Mouse (Mus musculus): ENCODE data around the gene Lrrc74a. TPM values are rescaled to one million over a fixed set of nuclear protein-coding genes. Genes with fewer than 3 reads are reported as not detected.
A peak's percentile ranks its signal among the peaks of the same experiment; 100 is the strongest.

Lrrc74a gene
- polyA plus RNA-seq, 1 experiment: not detected

GRCm38 (mm10) chr12:86801148-86802004, 67.2 kb downstream of the Lrrc74a start:
- no peak overlapping the region for H3K4me3 ChIP-seq (ENCODE audit: insufficient read depth, low read length)
- H3K4me1 ChIP-seq (ENCODE audit: control insufficient read depth, insufficient read depth, low read length): peaks cover 12% of the 10 kb centered on the region
- peak overlapping the region; percentile 98 for H3K27ac ChIP-seq (ENCODE audit: insufficient read depth, low read length)
- no peak for TF ChIP-seq CTCF (IDR thresholded peaks at IDR 0.05; ENCODE audit: borderline replicate concordance, insufficient read depth, low read length)
- TF ChIP-seq POLR2A (IDR thresholded peaks at IDR 0.05; ENCODE audit: low read depth, low read length): 0 out of 2 replicates have a peak, but pooled peaks have one; percentile 43

- TF ChIP-seq CTCF (IDR thresholded peaks at IDR 0.05; ENCODE audit: borderline replicate concordance, insufficient read depth, low read length): no peak
- TF ChIP-seq POLR2A (IDR thresholded peaks at IDR 0.05; ENCODE audit: low read depth, low read length): peak; percentile 52
- Histone ChIP-seq H3K4me1 (ENCODE audit: control insufficient read depth, insufficient read depth, low read length) (peaks cover 14% of the 10 kb centered on the region), H3K4me3 (ENCODE audit: insufficient read depth, low read length) (no peak overlapping the region), H3K27ac (ENCODE audit: insufficient read depth, low read length) (peak overlapping the region; percentile 98)
These were observed 68.0 kb downstream of the Lrrc74a start for GRCm38 (mm10) chr12:86802005-86802671.

GRCm38 (mm10) chr12:86802899-86803298, 68.7 kb downstream of the Lrrc74a start:
- H3K4me1 ChIP-seq (ENCODE audit: control insufficient read depth, insufficient read depth, low read length): peaks cover 14% of the 10 kb centered on the region
- H3K27ac ChIP-seq (ENCODE audit: insufficient read depth, low read length): peak overlapping the region; percentile 5; the same call in 1 of the 2 replicates
- no peak for TF ChIP-seq CTCF (IDR thresholded peaks at IDR 0.05; ENCODE audit: borderline replicate concordance, insufficient read depth, low read length)
- no peak for TF ChIP-seq POLR2A (IDR thresholded peaks at IDR 0.05; ENCODE audit: low read depth, low read length)
- H3K4me3 ChIP-seq (ENCODE audit: insufficient read depth, low read length): no peak overlapping the region

- TF ChIP-seq CTCF (IDR thresholded peaks at IDR 0.05; ENCODE audit: borderline replicate concordance, insufficient read depth, low read length) (no peak), POLR2A (IDR thresholded peaks at IDR 0.05; ENCODE audit: low read depth, low read length) (no peak)
- H3K4me3 ChIP-seq (ENCODE audit: insufficient read depth, low read length): no peak overlapping the region
- H3K4me1 ChIP-seq (ENCODE audit: control insufficient read depth, insufficient read depth, low read length): peaks cover 14% of the 10 kb centered on the region
- peak overlapping the region; percentile 8; the same call in 1 of the 2 replicates for H3K27ac ChIP-seq (ENCODE audit: insufficient read depth, low read length)
These were observed 69.6 kb downstream of the Lrrc74a start for GRCm38 (mm10) chr12:86803651-86804307.

GRCm38 (mm10) chr12:86804308-86804700, 70.1 kb downstream of the Lrrc74a start:
- Histone ChIP-seq H3K27ac (ENCODE audit: insufficient read depth, low read length) (peak overlapping the region; percentile 53), H3K4me1 (ENCODE audit: control insufficient read depth, insufficient read depth, low read length) (peaks cover 14% of the 10 kb centered on the region), H3K4me3 (ENCODE audit: insufficient read depth, low read length) (no peak overlapping the region)
- TF ChIP-seq POLR2A (IDR thresholded peaks at IDR 0.05; ENCODE audit: low read depth, low read length): no peak
- TF ChIP-seq CTCF (IDR thresholded peaks at IDR 0.05; ENCODE audit: borderline replicate concordance, insufficient read depth, low read length): no peak

- Histone ChIP-seq H3K4me3 (ENCODE audit: insufficient read depth, low read length) (no peak overlapping the region), H3K27ac (ENCODE audit: insufficient read depth, low read length) (0 out of 2 replicates have a peak overlapping the region, but pooled peaks have one; percentile 53), H3K4me1 (ENCODE audit: control insufficient read depth, insufficient read depth, low read length) (peaks cover 14% of the 10 kb centered on the region)
- TF ChIP-seq CTCF (IDR thresholded peaks at IDR 0.05; ENCODE audit: borderline replicate concordance, insufficient read depth, low read length) (no peak), POLR2A (IDR thresholded peaks at IDR 0.05; ENCODE audit: low read depth, low read length) (no peak)
These were observed 70.7 kb downstream of the Lrrc74a start for GRCm38 (mm10) chr12:86804857-86805256.

- no peak overlapping the region for H3K27ac ChIP-seq (ENCODE audit: insufficient read depth, low read length)
- peaks cover 12% of the 10 kb centered on the region for H3K4me1 ChIP-seq (ENCODE audit: control insufficient read depth, insufficient read depth, low read length)
- no peak overlapping the region for H3K4me3 ChIP-seq (ENCODE audit: insufficient read depth, low read length)
- no peak for TF ChIP-seq CTCF (IDR thresholded peaks at IDR 0.05; ENCODE audit: borderline replicate concordance, insufficient read depth, low read length)
- no peak for TF ChIP-seq POLR2A (IDR thresholded peaks at IDR 0.05; ENCODE audit: low read depth, low read length)
These were observed 71.1 kb downstream of the Lrrc74a start for GRCm38 (mm10) chr12:86805315-86805714.

GRCm38 (mm10) chr12:86806031-86806922, 72.1 kb downstream of the Lrrc74a start:
- Histone ChIP-seq H3K27ac (ENCODE audit: insufficient read depth, low read length) (no peak overlapping the region), H3K4me3 (ENCODE audit: insufficient read depth, low read length) (no peak overlapping the region), H3K4me1 (ENCODE audit: control insufficient read depth, insufficient read depth, low read length) (peaks cover 11% of the 10 kb centered on the region)
- TF ChIP-seq POLR2A (IDR thresholded peaks at IDR 0.05; ENCODE audit: low read depth, low read length) (no peak), CTCF (IDR thresholded peaks at IDR 0.05; ENCODE audit: borderline replicate concordance, insufficient read depth, low read length) (no peak)

Measured in embryonic fibroblast, embryonic 13.5 days (primary cell).